Mouse (Mus musculus): ENCODE results near the gene Kif2c.

The Kif2c gene

DNA sequence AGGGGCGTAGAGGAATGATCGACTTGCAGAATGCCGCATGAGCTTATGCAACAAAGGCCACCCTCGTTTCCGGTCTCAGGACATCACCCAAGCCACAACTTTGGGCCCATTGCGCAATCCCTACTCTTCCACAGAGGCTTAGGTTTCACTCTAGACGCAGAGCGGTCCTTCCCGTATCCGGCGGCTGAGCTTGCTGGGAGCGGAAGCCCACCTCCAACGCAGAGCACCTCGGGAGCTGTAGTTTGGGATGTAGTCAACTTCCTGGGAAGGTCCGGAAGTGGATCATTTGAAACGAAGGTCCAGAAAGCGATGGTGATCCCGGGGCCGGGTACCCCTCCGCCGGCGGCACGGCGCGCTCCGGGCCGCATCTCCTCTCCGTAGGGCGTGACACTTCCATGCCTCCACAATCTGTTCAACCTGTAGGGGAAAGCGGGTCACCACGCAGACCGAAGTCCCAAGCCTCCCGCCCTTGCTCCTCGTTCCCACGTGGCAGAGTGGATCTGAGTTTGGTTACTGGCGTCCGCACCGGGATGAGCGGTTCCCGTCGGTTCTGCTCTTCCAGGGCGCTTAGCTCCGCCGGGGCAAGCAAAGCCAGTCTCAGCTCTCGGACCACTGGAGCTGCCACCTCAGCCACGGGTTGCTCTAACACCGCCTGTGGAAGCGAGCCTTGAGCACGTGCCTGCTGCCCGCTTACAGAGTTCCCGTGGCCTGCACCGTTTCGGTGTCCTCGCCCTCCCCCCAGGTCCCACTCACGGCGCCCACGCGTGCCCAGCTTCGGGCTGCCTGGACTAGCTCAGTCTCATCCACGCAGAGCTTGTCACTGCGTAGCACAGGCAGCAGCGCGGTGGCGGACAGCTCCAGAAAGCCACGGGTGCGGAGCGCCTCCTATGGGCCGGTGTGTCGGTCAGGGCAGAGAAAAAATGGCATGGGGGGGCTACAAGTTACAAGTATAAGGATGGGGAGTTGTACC, 61.7 kb downstream of the Kif2c start:
- DNase-seq (ENCODE audit: low read depth, low spot score), result peak; percentile 95

- DNase-seq (ENCODE audit: low read depth, low spot score), result no peak
Observed at GRCm38 (mm10) chr4:117120052-117120444, 62.4 kb downstream of the Kif2c start.

- DNase-seq (ENCODE audit: low read depth, low spot score), result no peak
Observed at GRCm38 (mm10) chr4:117119636-117120035, 62.8 kb downstream of the Kif2c start.

- DNase-seq (ENCODE audit: low read depth, low spot score), result no peak
Observed at GRCm38 (mm10) chr4:117117931-117118330, 64.5 kb downstream of the Kif2c start.

- no peak for DNase-seq (ENCODE audit: low read depth, low spot score)
Observed at GRCm38 (mm10) chr4:117115592-117115991, 66.8 kb downstream of the Kif2c start.

DNA sequence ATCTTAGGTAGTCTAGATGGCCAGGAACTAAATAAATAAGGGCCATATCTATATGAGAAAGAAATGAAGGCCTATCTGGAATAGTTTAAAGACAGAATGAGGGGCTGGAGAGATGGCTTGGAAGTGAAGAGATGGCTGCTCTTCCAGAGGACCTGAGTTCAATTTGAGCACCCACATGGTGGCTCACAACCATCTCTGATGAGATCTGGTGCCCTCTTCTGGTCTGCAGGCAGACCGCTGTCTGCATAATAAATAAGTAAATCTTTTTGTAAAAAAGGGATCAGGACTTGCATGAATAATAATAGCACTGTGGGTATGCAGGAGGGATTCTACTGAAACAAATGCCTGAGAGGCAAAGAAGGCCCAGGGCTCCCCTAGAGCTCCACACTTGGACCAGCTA, 69.2 kb downstream of the Kif2c start:
- no peak for DNase-seq (ENCODE audit: low read depth, low spot score)

DNA sequence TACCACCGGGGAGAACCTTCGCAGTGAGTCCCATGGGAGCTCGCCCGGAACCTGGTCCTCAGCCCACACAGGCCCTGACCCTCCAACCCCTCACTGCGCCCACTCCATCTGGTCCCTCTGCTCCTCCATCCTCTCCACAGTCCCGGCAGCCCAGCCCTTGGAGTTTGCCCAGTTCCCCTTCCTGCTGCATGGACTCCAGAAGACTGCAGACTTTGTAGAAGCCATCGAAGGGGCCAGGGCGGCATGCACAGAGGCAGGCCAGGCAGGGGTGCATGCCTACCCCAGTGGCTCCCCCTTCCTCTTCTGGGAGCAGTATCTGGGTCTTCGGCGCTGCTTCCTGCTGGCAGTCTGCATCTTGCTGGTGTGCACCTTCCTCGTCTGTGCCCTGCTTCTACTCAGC, 71.5 kb downstream of the Kif2c start:
- DNase-seq (ENCODE audit: low read depth, low spot score), result no peak

- no peak for DNase-seq (ENCODE audit: low read depth, low spot score)
Observed at GRCm38 (mm10) chr4:117110249-117110648, 72.2 kb downstream of the Kif2c start.

Data from forelimb bud, embryonic 11.5 days (tissue).